Mouse (Mus musculus) brain, embryonic 14.5 days (tissue): ENCODE results near the gene Taar7e. TPM values are rescaled to one million over a fixed set of nuclear protein-coding genes. Genes with fewer than 3 reads are reported as not detected.
"Not testable (repeated sequence)": the region's sequence is repeated elsewhere in the genome, so short reads cannot be mapped to it uniquely, and the experiment has no call there.

Source experiments
- DNase-seq: peaks from one replicate; pipeline ENCODE4 v3.0.0-alpha.2; 2011; ENCODE audit warnings: low read depth
- CTCF ChIP-seq: fragments of 200-500 bp; IDR thresholded peaks from 2 replicates; pipeline ENCODE4 v1.5.1; 2012; ENCODE audit warnings: inconsistent platforms, mild to moderate bottlenecking, moderate library complexity, borderline replicate concordance; ENCODE audit not compliant: insufficient read depth, insufficient read length; ENCODE audit errors: extremely low read depth
- POLR2A ChIP-seq: fragments of 200-500 bp; IDR thresholded peaks from 2 replicates; pipeline ENCODE4 v1.6.1; 2012; ENCODE audit warnings: mild to moderate bottlenecking, inconsistent platforms, borderline replicate concordance; ENCODE audit not compliant: poor library complexity, insufficient read depth, insufficient read length, severe bottlenecking; ENCODE audit errors: extremely low read depth
- polyA plus RNA-seq: library from polyadenylated mRNA; depleted of rRNA; stranded (reverse); fragments of >200 nt; gene quantifications from 2 replicates; pipeline ENCODE4 v1.2.3, GENCODE M21; 2012; rRNA removed

The Taar7e gene
- not detected in 2 replicates for polyA plus RNA-seq

DNA sequence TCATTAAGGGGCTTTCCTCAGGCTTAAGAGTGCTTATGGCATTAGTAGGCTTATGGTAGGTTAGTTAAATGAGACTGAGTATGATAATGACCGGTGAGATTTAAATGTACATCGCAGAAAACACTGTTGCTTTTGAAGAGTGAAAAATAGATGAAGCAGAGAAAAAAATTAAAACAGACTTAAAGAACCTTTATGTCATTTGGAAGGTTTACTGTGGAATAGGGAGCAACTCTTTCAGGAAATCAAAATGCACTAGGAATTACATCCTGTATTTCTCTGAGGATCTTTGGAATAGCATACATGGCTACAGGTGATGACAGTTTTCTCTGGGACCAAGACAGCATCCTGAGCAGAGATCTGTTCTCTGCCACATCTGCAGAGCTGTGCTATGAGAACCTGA is at the start of gene Taar7e:
Taar7e (plus strand) TSS at position 301 of the 400 bp plus-strand sequence.
- no peak for DNase-seq
- no peak for TF ChIP-seq CTCF
- TF ChIP-seq POLR2A: no peak

DNA sequence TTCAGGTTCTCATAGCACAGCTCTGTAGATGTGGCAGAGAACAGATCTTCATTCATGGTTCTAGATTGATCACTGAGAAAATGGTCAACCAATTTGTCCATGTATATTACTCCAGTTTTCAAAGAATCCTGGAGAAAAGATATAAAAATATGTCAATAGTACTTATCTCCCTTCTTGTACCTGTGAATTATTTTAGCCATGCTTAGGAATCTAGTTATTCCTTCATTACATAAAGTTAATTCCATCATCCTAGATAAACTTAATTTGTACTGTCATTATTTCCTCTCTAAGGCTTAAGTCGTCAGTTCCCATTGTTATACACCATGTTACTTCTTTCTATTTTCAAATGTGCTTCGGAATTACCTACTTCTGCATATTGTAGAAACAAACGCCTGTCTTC is 44.0 kb upstream of the Taar7e start, which contains the start of gene Taar7a:
Taar7a (minus strand) TSS at position 101 of the 400 bp plus-strand sequence.
- TF ChIP-seq CTCF: no peak
- TF ChIP-seq POLR2A: no peak
- DNase-seq: no peak

DNA sequence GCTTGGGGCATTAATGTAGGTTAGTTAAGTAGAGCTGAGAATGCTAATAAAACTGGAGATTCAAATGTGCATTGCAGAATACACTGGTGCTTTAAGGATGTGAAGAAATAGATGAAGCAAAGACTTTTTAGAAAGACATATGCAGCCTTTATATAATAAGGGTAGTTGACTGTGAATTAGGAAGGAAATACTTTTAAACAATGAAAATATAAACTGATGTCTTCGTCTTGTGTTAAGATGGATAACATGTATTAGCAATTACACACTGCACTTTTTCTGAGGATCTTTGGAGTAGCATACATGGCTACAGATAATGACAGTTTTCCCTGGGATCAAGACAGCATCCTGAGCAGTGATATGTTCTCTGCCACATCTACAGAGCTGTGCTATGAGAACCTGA is 37.8 kb upstream of the Taar7e start, which contains the start of gene Taar7b:
Taar7b (plus strand) TSS at position 301 of the 400 bp plus-strand sequence.
- TF ChIP-seq CTCF (no peak), POLR2A (no peak)

DNA sequence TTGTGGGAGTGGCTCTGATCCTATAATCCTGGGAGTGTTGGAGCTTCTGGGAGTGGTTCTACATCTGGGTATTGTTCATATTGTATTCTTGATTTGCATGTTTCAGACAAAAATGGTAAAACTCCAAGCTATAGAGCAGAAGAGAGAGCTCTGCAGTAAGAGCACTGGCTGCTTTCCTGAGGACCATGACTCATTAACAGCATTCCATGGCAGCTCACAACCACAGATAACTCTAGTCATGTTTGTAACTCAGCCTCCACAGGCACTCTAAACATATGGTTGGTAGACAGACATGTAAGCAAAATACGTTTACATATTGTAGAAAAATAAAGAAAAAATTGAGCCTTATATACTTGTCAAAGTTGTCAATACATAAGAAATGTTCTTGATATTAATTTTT is 31.0 kb upstream of the Taar7e start:
- TF ChIP-seq POLR2A: no peak
- no peak for TF ChIP-seq CTCF
- DNase-seq: no peak

More for the DNA sequence above, 37.8 kb upstream of the Taar7e start, which contains the start of gene Taar7b:
- DNase-seq: no peak

DNA sequence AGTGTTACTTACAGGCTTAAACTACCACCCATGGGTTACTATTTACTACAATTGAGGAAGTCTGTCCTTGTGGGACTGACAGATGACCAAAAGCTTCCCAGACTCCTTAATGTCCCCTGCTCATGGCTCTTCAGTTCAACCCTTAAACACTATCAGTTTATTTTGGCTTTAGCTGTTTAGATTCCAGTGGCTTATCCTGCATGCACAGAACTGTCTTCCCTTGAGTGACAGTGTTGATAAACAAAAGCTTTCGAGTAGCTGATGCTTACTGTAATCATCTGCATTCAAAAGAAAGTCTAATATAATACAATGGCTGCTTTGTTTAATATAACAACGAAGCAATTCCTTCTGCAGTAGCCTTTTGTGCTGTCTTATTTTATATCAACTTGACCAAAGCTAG is 30.4 kb upstream of the Taar7e start:
- DNase-seq: no peak
- TF ChIP-seq CTCF (no peak), POLR2A (no peak)

DNA sequence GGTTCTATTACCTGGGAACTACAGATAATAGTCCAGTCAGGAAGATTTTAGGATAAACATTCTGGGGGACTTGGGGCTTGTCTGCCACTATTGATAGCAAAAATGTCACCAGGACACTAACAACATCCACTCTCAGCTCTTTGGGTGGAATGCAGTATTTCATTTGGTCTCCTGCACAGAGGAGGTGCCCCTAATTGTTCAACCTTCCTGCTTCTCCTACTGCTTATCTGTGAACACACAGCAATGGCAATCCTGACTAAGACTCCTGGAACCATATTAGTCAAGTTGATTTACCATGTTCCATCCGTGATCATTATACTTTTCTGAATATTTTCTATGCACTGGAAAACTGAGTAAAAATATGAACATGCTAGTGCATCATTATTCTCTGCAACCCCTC is 29.3 kb upstream of the Taar7e start:
- DNase-seq: no peak
- TF ChIP-seq POLR2A: no peak
- no peak for TF ChIP-seq CTCF

DNA sequence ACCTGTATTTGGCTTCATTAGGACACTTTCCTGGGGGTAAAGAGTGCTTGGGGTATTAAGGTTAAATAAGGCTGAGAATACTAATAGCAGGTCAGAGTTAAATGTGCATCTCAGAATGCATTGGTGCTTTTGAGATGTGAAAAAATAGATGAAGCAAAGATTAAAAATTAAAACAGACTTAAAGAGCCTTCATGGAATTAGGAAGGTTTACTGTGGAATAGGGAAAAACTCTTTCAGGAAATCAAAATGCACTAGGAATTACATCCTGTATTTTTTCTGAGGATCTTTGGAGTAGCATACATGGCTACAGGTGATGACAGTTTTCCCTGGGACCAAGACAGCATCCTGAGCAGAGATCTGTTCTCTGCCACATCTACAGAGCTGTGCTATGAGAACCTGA is 10.5 kb upstream of the Taar7e start, which contains the start of gene Taar7d:
Taar7d (plus strand) TSS at position 301 of the 400 bp plus-strand sequence.
- DNase-seq: no peak
- TF ChIP-seq CTCF: no peak
- TF ChIP-seq POLR2A: no peak

DNA sequence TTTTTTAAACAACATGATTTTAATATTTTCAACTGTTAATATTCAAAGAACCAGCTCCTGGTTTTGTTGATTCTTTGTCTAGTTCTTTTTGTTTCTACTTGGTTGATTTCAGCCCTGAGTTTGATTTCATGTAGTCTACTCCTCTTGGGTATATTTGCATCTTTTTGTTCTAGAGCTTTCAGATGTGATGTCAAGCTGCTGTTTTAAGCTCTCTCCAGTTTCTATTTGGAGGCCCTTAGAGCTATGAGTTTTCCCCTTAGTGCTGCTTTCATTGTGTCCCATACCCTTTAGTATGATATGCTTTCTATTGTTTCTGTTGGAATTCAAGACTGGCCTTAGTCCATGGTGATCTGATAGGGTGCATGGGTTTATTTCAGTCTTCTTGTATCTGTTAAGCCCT is 6.1 kb upstream of the Taar7e start:
- no peak for TF ChIP-seq POLR2A
- TF ChIP-seq CTCF: no peak
- DNase-seq: no peak

DNA sequence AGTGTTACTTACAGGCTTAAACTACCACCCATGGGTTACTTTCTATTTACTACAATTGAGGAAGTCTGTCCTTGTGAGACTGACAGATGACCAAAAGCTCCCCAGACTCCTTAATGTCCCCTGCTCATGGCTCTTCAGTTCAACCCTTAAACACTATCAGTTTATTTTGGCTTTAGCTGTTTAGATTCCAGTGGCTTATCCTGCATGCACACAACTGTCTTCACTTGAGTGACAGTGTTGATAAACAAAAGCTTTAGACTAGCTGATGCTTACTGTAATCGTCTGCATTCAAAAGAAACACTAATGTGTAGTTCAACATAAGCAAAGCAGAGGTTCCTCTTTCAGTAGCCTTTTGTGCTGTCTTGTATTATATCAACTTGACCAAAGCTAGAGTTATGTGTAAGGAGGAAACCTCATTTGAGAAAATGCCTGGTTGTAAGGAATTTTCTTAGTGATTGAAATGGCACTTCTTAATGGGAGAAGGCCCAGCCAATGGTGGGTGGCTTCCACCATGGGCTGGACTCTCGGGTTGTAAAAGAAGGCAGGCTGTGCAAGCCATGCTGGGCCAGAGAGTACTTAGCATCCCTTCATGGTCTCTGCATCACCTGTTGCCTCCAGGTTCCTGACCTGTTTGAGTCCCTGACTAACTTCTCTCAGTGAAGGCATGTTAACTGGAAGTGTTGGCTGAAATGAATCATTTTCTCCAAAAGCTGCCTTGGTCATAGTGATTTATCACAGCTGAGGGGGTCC is 2.9 kb downstream of the Taar7e start:
- no peak for TF ChIP-seq POLR2A
- TF ChIP-seq CTCF: no peak
- DNase-seq: no peak

DNA sequence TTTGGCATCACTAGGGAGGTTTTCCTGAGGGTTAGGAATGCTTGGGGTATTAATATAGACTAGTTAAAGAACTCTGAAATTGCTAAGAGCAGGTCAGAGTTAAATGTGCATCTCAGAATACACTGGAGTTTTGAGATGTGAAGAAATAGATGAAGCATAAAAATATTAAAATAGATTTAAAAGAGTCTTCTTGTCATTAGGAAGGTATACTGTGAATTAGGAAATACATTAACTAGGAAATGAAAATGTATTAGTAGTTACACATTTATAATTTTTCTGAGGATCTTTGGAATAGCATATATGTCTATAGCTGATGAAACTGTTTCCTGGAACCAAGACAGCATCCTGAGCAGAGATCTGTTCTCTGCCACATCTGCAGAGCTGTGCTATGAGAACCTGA is 11.8 kb downstream of the Taar7e start, which contains the start of gene Taar7f:
Taar7f (plus strand) TSS at position 301 of the 400 bp plus-strand sequence.
- TF ChIP-seq POLR2A (no peak), CTCF (no peak)

DNA sequence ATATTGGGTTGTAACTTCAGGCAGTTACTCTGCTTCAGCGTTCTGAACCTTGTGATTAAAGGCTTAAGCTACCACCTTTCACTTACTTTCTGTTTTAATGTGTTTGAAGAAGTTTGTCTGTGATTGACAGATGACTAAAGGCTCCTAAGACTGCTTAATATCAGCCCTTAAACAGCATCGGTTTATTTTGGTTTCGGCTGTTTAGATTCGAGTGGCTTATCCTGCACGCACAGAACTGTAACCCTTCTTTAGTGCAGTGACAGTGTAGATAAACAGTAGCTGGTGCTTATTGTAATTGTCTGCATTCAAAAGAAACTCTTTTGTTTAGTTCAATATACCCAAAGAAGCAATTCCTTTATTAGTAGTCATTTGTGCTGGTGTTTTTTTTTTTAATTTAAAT is 14.6 kb downstream of the Taar7e start:
- TF ChIP-seq CTCF: no peak
- no peak for TF ChIP-seq POLR2A
- DNase-seq: no peak

More for the DNA sequence above, 11.8 kb downstream of the Taar7e start, which contains the start of gene Taar7f:
- DNase-seq: no peak

DNA sequence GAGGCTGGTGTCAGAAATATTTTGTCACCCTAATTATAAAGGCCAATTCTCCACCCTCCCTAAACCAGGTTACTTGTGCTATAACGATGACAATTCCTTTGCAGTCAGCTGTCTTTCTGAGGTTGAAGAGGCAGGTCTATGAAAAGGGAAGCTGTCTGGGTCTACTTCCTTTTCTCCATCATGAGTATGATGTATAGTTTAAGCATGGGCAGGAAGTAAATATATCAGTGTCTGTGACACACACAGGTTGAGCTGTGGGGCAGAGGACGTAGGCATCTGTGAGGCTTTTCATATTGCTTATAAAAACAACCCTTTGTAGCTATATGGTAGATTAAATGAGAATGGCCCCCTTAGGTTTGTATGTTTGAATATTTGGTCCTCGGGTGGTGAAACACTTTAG is 21.6 kb downstream of the Taar7e start:
- no peak for TF ChIP-seq CTCF
- no peak for TF ChIP-seq POLR2A
- DNase-seq: no peak

DNA sequence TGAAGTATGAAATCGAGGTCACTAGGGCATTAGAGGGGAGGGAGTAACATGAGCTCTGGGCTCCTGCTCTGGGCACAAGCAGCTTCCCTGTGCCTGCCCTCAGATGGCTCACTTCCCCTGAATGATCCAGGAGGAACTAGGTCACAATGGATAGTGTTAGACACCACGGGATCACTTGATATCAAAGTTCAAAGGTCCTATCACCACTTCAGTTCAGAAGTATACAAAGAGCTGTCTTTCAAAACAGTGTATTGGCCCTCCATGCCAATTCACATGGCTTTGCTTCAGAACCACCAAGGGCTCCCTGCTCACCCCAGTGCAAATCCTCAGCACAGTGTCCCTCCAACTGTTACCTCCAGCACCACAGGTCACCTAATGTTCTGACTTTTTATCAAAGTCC is 37.3 kb downstream of the Taar7e start:
- not testable (repeated sequence) for DNase-seq

DNA sequence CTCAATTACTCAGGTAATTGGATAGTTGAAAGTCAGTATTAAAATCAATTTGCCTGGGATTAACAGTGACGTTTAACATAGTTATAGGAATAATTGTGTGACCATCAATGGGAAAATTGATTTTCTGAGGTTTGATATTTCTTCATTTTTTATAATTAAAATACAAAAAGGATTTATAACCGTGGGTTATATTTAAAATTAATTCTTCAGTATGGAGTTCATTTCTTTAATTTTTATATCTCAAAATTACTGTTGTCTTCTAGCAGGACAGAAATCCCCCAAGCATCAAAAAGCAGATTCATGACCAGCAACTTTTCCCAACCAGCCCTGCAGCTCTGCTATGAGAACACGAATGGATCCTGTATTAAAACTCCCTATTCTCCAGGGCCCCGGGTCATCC is 38.8 kb downstream of the Taar7e start, which contains the start of gene Taar8a:
Taar8a (plus strand) TSS at position 301 of the 400 bp plus-strand sequence.
- not testable (repeated sequence) for DNase-seq
